Mouse (Mus musculus): ENCODE measurements around the gene Tigit. TPM values are rescaled to one million over a fixed set of nuclear protein-coding genes. Genes with fewer than 3 reads are reported as not detected.

Gene Tigit
- polyA plus RNA-seq, 1 experiment from 2014 or later, result not detected

- Histone ChIP-seq H3K36me3 (no peaks in the 10 kb centered on the region), H3K4me2 (replicated peaks) (no peak overlapping the region)
Measured at GRCm38 (mm10) chr16:43695852-43696251, 31.9 kb upstream of the Tigit start.

GRCm38 (mm10) chr16:43694104-43694503 lies 30.2 kb upstream of the Tigit start:
- Histone ChIP-seq H3K36me3 (no peaks in the 10 kb centered on the region), H3K4me3 (no peak overlapping the region), H3K4me2 (replicated peaks) (no peak overlapping the region), H3K9ac (no peak overlapping the region), H3K4me1 (no peaks in the 10 kb centered on the region), H3K9me3 (replicated peaks) (no peaks in the 10 kb centered on the region), H3K27me3 (no peaks in the 10 kb centered on the region), H3K27ac (no peak overlapping the region)
- 94% methylated on average over 11 of the region's 11 CpGs for WGBS
- no peak for ATAC-seq (ENCODE audit: low FRiP score)

More at GRCm38 (mm10) chr16:43695852-43696251, 31.9 kb upstream of the Tigit start:
- no peak overlapping the region for H3K4me3 ChIP-seq
- WGBS, result 86% methylated on average over 7 of the region's 7 CpGs
- no peak overlapping the region for H3K27ac ChIP-seq
- no peaks in the 10 kb centered on the region for H3K9me3 ChIP-seq (replicated peaks)
- H3K9ac ChIP-seq, result no peak overlapping the region
- no peaks in the 10 kb centered on the region for H3K27me3 ChIP-seq
- H3K4me1 ChIP-seq, result no peaks in the 10 kb centered on the region
- no peak for ATAC-seq (ENCODE audit: low FRiP score)

GRCm38 (mm10) chr16:43692611-43693010 lies 28.7 kb upstream of the Tigit start:
- no peaks in the 10 kb centered on the region for H3K27me3 ChIP-seq
- H3K27ac ChIP-seq, result no peak overlapping the region
- H3K4me3 ChIP-seq, result no peak overlapping the region
- no peak for ATAC-seq (ENCODE audit: low FRiP score)
- H3K36me3 ChIP-seq, result no peaks in the 10 kb centered on the region
- H3K4me1 ChIP-seq, result no peaks in the 10 kb centered on the region
- H3K9ac ChIP-seq, result no peak overlapping the region
- H3K9me3 ChIP-seq (replicated peaks), result no peaks in the 10 kb centered on the region
- 88% methylated on average over 4 of the region's 4 CpGs for WGBS
- no peak overlapping the region for H3K4me2 ChIP-seq (replicated peaks)

GRCm38 (mm10) chr16:43691741-43692140 lies 27.8 kb upstream of the Tigit start:
- Histone ChIP-seq H3K27ac (no peak overlapping the region), H3K9me3 (replicated peaks) (no peaks in the 10 kb centered on the region), H3K27me3 (no peaks in the 10 kb centered on the region), H3K4me1 (no peaks in the 10 kb centered on the region), H3K4me2 (replicated peaks) (no peak overlapping the region), H3K36me3 (no peaks in the 10 kb centered on the region), H3K9ac (no peak overlapping the region), H3K4me3 (no peak overlapping the region)
- no peak for ATAC-seq (ENCODE audit: low FRiP score)
- WGBS, result 93% methylated on average over 5 of the region's 5 CpGs

GRCm38 (mm10) chr16:43690912-43691311 lies 27.0 kb upstream of the Tigit start:
- H3K27me3 ChIP-seq, result no peaks in the 10 kb centered on the region
- H3K36me3 ChIP-seq, result no peaks in the 10 kb centered on the region
- no peak overlapping the region for H3K9ac ChIP-seq
- H3K4me2 ChIP-seq (replicated peaks), result no peak overlapping the region
- no peak overlapping the region for H3K27ac ChIP-seq
- no peak overlapping the region for H3K4me3 ChIP-seq
- H3K9me3 ChIP-seq (replicated peaks), result no peaks in the 10 kb centered on the region
- ATAC-seq (ENCODE audit: low FRiP score), result no peak
- 83% methylated on average over 2 of the region's 2 CpGs for whole genome bisulfite sequencing
- H3K4me1 ChIP-seq, result no peaks in the 10 kb centered on the region

GRCm38 (mm10) chr16:43690211-43690690 lies 26.3 kb upstream of the Tigit start:
- Histone ChIP-seq H3K36me3 (no peaks in the 10 kb centered on the region), H3K27me3 (no peaks in the 10 kb centered on the region), H3K4me1 (no peaks in the 10 kb centered on the region), H3K4me3 (no peak overlapping the region), H3K9ac (no peak overlapping the region), H3K4me2 (replicated peaks) (no peak overlapping the region), H3K9me3 (replicated peaks) (no peaks in the 10 kb centered on the region), H3K27ac (no peak overlapping the region)
- WGBS, result 88% methylated on average over 3 of the region's 3 CpGs
- ATAC-seq (ENCODE audit: low FRiP score), result no peak

- no peak overlapping the region for H3K4me2 ChIP-seq (replicated peaks)
- no peak overlapping the region for H3K4me3 ChIP-seq
- no peak for ATAC-seq (ENCODE audit: low FRiP score)
- no peak overlapping the region for H3K9ac ChIP-seq
- 80% methylated on average over 2 of the region's 2 CpGs for WGBS
- no peak overlapping the region for H3K27ac ChIP-seq
- no peaks in the 10 kb centered on the region for H3K4me1 ChIP-seq
- H3K36me3 ChIP-seq, result no peaks in the 10 kb centered on the region
- no peaks in the 10 kb centered on the region for H3K9me3 ChIP-seq (replicated peaks)
- no peaks in the 10 kb centered on the region for H3K27me3 ChIP-seq
Measured at GRCm38 (mm10) chr16:43687968-43688367, 24.0 kb upstream of the Tigit start.

GRCm38 (mm10) chr16:43674400-43674799 lies 10.5 kb upstream of the Tigit start:
- Histone ChIP-seq H3K9ac (no peak overlapping the region), H3K27me3 (no peaks in the 10 kb centered on the region), H3K36me3 (no peaks in the 10 kb centered on the region), H3K27ac (no peak overlapping the region), H3K4me3 (no peak overlapping the region), H3K4me2 (replicated peaks) (no peak overlapping the region), H3K9me3 (replicated peaks) (no peaks in the 10 kb centered on the region; the same call in 1 of the 2 replicates), H3K4me1 (no peaks in the 10 kb centered on the region)
- ATAC-seq (ENCODE audit: low FRiP score), result no peak
- 74% methylated on average over 3 of the region's 3 CpGs for WGBS

- no peak overlapping the region for H3K4me2 ChIP-seq (replicated peaks)
- H3K9me3 ChIP-seq (replicated peaks), result no peaks in the 10 kb centered on the region; the same call in 1 of the 2 replicates
- no peaks in the 10 kb centered on the region for H3K27me3 ChIP-seq
- ATAC-seq (ENCODE audit: low FRiP score), result no peak
- H3K4me1 ChIP-seq, result no peaks in the 10 kb centered on the region
- no peak overlapping the region for H3K4me3 ChIP-seq
- no peaks in the 10 kb centered on the region for H3K36me3 ChIP-seq
- no peak overlapping the region for H3K9ac ChIP-seq
- no peak overlapping the region for H3K27ac ChIP-seq
Measured at GRCm38 (mm10) chr16:43672697-43673096, 8.8 kb upstream of the Tigit start.

GRCm38 (mm10) chr16:43671972-43672371 lies 8.0 kb upstream of the Tigit start:
- Histone ChIP-seq H3K9ac (no peak overlapping the region), H3K27ac (no peak overlapping the region), H3K9me3 (replicated peaks) (no peaks in the 10 kb centered on the region; the same call in 1 of the 2 replicates), H3K4me1 (no peaks in the 10 kb centered on the region), H3K36me3 (no peaks in the 10 kb centered on the region), H3K4me3 (no peak overlapping the region), H3K27me3 (no peaks in the 10 kb centered on the region), H3K4me2 (replicated peaks) (no peak overlapping the region)
- ATAC-seq (ENCODE audit: low FRiP score), result no peak
- 100% methylated on average over 1 of the region's 1 CpGs for WGBS

GRCm38 (mm10) chr16:43668294-43668693 lies 4.3 kb upstream of the Tigit start:
- 97% methylated on average over 3 of the region's 3 CpGs for WGBS

GRCm38 (mm10) chr16:43664861-43665260 lies 915 bp upstream of the Tigit start:
- no peak overlapping the region for H3K4me3 ChIP-seq
- no peak overlapping the region for H3K9ac ChIP-seq
- H3K4me2 ChIP-seq (replicated peaks), result no peak overlapping the region
- no peaks in the 10 kb centered on the region for H3K36me3 ChIP-seq
- no peak overlapping the region for H3K27ac ChIP-seq
- no peaks in the 10 kb centered on the region for H3K27me3 ChIP-seq
- H3K4me1 ChIP-seq, result no peaks in the 10 kb centered on the region
- no peaks in the 10 kb centered on the region; the same call in 1 of the 2 replicates for H3K9me3 ChIP-seq (replicated peaks)
- ATAC-seq (ENCODE audit: low FRiP score), result no peak

More at GRCm38 (mm10) chr16:43668294-43668693, 4.3 kb upstream of the Tigit start:
- Histone ChIP-seq H3K27ac (no peak overlapping the region), H3K36me3 (no peaks in the 10 kb centered on the region), H3K4me1 (no peaks in the 10 kb centered on the region), H3K27me3 (no peaks in the 10 kb centered on the region), H3K4me2 (replicated peaks) (no peak overlapping the region), H3K9ac (no peak overlapping the region), H3K4me3 (no peak overlapping the region), H3K9me3 (replicated peaks) (no peaks in the 10 kb centered on the region; the same call in 1 of the 2 replicates)
- no peak for ATAC-seq (ENCODE audit: low FRiP score)

GRCm38 (mm10) chr16:43662124-43663004 lies 1.6 kb downstream of the Tigit start:
- Histone ChIP-seq H3K27ac (no peak overlapping the region), H3K9me3 (replicated peaks) (no peaks in the 10 kb centered on the region; the same call in 1 of the 2 replicates), H3K9ac (no peak overlapping the region), H3K4me1 (no peaks in the 10 kb centered on the region), H3K4me3 (no peak overlapping the region), H3K27me3 (no peaks in the 10 kb centered on the region), H3K4me2 (replicated peaks) (no peak overlapping the region), H3K36me3 (no peaks in the 10 kb centered on the region)
- ATAC-seq (ENCODE audit: low FRiP score), result no peak
- 84% methylated on average over 10 of the region's 10 CpGs for WGBS
